Mouse (Mus musculus): ENCODE results near the gene Ttc13.

The Ttc13 gene

DNA sequence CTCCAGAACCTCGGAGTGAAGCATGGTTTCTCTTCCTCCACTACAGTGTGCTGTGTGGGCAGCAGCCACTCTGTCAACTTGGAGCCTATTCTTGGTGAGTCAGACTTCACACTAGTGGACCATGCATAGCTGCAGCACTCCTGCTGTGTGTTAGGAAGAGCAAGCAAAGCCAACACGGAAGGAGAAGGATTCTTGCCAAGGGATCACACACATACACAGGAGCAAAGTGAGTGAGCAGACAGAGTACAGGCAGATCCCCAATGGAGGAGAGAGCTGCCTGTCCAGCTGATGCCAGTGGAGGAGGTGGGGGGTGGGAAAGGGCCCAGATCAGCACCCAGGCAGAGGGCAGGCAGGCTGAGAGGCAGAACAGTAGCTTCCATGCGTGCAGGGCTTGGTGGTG lies 19.6 kb downstream of the Ttc13 start:
- peak; percentile 23 for DNase-seq

DNA sequence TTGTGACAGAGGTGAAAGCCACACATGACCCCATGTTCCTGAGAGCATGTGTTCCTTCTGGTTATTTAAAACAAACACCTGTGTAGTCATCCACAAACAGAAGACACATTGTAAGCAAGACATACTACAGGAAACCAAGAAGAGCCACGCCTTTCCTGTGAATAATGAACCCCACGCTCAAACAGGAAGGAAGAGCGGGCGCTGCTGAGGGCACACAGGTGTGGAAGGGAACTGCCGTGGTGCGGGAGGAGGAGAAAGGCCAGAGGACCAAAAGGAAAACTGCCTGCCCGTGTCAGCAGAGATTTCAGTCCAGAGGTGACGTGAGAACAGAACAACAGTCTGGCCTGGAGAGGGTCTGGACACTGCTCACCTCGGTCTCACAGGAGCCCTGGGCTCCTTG lies 20.8 kb downstream of the Ttc13 start:
- peak; percentile 87 for DNase-seq

DNA sequence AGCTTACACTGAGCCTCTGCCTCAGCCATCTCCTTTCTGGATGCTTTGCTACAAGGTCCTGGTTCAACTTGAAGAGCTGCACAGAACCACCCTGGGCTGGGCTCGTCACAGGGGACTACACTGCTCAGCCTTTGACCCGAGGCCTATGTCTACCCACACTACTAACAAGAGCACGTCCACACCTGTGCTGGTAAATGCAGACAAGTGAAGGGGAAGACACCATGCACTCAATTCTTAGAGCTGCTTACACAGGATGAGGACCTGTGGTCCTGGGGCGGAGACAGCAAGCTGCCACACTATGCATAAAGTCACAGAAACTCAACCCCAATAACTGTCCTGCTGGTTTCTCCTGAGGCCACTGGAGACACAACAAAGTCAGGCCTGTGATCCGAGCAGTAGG lies 21.5 kb downstream of the Ttc13 start:
- peak; percentile 55 for DNase-seq

DNA sequence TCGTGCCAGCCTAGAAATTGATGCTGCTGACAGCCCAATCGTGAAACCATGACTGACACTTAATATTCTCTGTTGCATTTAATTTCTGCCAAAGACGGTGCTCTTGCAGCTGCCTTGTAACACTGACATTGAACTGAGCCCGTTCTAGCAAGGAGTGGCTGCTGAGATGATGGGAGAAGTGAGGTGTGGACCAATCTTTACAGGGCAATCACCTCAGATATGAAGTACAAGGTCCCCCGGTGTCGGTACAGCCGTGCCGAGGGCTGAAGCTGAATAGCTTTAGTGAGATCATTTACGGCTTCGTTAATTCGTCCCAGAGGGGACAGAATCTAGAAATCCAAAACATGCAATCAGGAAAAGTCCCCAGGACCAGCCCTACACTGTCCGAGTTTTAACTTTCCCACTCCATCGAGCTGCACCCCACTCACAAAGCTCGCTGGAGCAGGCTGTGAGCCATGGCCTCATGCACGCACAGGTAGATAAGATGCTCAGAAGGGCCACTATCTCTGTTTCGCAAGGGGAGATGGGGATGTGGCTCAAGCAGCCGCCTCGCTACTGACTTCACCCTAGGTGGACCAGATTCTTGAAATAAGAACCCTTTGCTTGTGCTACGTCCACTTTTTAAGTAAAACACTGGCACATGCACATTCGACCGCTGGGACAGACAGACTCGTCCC lies 26.2 kb downstream of the Ttc13 start:
- no peak for DNase-seq

DNA sequence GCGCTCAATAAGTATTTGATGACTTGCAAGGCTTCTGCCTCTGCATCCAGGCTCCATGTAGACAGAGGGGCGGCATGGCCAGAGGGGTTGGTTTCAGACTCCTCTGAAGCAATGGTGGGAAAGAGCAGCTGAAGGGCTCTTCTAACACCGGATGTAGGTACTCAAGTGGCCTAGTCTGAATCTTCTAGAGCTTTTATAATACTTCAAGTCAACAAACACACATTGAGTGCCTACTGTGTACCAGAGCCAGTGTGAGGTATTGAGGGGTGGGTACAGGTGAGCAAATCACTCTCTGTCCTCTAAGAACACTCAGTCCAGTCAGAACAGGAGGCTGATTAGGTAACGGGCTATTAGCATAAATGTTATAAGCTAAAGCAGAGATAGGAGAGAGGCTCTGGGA lies 30.1 kb downstream of the Ttc13 start:
- no peak for DNase-seq

DNA sequence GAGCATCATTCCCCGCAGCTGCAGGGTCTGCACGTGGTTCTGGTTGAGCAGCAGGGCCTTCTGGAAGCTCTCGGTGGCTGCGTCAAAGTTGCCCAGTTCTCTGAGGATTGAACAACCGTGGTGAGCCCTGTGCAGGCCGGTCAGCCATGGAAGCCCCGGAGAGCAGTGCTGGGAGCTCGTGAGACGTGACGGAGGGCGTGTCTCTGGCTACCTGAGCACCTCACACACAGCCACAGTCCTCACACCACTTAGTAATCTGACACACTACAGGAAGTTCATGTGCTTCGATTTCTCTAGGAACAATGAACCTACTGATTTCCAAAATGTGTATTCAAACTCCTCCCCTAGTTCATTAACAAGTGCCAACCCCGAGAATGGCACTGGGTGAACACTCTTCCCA lies 32.9 kb downstream of the Ttc13 start:
- DNase-seq, result no peak

DNA sequence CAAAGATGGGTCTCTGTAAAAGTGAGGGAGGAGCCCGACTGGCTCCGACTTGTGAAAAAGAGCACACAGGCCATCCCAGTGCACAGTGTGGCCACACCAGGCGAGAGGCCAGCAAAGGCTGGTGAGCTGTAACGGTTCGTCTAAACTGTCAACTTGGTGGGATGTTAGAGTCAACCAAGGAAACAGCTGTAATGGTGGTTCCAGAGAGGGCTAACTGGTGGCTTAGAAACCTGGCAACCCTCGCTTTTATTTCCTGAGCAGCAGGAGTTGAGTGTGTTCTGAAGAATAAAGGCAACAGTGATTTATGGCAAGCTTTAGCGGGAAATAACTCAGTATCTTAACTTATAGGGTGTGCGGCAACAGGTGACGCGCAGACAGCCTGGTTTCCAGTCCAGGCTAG lies 39.6 kb downstream of the Ttc13 start:
- no peak for DNase-seq

DNA sequence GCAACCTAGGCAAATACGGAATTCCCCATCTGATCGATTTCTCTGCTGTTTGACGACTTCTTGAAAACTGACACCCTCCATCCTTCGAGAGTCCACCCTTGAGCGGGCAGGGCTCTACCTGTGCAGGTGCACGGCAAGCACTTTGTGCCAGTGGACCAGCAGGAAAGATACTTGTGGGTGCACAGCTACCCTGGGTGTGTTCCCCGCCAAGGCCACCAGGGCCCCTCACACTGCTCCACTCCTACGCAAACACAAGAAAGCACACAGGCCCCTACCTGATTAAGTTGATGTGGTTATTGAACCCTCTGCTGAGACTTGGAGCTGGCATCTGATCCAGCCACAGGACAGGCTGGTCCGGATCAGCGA lies 40.0 kb downstream of the Ttc13 start:
- no peak for DNase-seq

DNA sequence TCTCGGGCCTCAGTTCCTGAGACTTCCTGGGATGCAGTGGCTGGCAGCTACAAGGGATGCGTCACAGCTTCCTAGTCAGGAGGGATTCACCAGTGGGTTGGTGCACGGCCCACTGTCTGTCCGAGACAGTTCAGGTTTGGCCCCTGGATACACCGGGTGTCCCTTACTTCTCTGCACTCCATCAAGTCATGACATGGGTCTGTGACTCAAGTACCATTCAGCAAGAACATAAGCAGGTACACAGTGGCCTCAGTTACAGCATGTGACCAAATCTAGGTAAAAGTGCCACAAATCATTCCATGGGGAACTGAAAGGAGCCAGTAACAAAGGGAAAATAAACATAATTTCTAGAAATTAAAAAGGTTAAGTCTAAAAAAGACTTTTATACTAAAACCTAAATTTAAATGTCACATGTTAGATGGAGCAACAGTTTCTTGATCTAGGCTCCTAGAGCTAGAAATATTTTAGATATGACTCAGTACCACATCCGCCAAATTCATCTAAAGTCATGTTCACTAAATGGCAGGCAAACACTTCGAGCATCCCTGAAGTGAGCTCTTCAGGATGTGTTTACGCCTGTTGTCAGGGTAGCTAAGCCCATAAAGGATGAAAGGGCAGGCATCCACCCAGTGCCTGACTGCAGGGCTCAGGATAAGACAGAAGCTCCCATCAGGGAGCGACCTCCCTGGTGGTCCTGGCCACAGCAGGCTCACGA lies 40.5 kb downstream of the Ttc13 start:
- no peak for DNase-seq

DNA sequence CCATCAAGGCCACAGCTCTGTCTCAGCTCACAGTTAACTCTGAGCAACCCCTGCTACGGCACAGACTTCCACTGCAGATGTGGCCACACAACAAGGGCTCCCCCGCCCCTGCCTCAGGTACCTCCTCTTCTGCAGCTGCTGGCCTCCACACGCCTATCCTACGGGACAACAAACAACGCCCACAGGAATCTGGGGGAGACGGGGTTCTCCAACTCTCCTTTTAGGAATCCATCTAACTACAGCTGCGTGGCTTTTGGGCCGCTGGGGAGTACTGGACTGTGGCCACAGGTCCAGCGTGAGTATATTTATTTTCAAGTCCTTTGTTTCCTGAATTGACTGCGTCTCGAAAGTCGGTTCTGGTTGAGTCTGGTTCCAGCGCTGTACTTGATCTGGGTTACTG lies 43.5 kb downstream of the Ttc13 start:
- DNase-seq, result no peak

DNA sequence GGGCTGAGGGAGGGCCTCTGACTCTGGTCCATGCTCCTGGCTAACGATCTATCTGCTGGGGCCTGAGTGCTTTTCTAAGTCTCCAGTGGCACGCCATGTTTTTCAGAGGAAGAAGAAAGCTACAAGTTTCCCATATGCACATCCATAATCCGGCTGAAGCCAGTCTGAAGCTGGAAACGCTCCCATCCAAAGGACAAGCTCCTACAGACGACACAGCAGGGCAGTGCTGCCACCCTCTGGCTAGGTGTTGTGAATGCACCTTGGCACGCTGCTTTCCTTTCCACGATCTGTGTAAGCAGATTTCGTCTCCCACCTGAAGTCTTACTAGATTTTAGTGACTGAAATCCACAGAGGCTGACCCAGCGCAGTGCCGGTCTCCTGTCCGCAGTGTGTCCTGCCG lies 44.3 kb downstream of the Ttc13 start:
- DNase-seq, result peak; percentile 60

DNA sequence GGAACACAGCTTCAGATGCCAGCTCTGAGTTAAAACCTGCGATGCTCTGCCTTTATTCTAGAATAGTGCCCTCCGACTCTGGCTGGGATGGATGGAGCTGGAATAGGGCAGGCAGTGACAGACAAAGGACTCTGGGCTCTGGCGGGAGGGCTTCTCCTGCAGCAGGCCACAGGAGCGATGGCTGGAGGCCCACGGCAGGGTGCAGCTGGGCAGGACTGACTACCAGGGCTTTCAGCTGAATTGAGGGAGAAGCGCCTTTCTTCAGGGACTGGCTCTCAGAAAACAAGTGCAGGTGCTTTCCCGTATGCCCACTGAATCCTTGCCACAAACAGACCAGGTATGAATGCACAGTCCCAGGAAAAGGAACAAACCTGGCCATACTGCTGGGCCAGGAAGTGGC lies 44.7 kb downstream of the Ttc13 start:
- DNase-seq, result no peak

DNA sequence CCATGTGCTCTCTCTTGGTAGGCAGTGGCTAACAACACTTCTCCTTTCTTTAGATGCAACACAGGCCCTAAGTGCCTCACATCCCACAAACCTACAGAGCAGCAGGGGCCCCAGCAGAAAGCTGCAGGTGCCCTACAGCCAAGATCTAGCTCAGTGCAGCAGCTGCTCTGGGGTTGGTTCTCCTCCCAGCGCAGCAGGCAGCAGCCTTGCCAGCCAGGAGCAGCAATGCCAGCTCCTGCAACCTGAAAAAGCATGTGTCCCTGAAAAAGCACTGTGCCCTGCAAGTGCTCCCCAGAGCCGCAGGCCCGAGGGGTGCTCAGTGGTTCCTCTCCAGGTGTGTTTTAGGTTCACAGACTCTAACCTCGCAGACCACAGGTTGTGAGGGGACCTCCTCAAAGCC lies 45.1 kb downstream of the Ttc13 start:
- DNase-seq, result no peak

DNA sequence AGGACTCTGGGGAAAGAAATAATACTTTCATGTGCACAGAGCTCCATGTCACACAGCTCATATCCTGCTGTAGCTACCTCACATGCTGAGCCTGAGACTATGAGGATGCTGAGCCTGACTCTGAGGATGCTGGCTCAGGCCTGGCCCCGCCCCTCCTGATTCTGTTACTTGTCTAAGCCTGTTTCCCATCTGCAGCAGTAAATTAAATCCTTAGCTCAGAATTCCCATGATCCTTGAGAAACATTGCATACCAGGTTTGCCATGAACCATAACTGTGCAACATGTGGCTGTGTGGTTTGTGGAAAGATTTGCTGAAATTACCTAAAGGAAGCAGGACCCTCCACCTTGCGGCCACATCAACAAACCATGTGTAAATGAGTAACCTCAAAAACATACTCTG lies 49.4 kb downstream of the Ttc13 start:
- no peak for DNase-seq

DNA sequence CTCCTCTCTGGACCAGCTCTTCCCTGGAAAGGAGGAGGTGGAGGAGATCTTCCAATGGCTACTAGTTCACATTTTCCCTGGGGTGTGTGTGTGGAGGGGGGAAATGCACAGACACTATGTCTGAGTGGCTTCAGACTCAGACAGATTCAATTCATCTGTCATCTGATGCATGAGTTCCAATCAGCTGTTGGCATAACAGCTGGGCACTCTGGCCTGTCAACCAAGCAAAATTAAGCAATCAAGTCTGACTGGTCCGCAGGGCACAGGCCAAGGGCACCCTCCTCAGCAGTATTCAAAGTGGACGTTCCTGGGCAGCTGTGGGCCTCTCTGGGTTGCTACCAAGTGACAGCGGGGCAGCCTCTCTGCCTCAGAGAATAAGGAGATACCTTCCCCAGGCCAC lies 53.0 kb downstream of the Ttc13 start:
- DNase-seq, result no peak

DNA sequence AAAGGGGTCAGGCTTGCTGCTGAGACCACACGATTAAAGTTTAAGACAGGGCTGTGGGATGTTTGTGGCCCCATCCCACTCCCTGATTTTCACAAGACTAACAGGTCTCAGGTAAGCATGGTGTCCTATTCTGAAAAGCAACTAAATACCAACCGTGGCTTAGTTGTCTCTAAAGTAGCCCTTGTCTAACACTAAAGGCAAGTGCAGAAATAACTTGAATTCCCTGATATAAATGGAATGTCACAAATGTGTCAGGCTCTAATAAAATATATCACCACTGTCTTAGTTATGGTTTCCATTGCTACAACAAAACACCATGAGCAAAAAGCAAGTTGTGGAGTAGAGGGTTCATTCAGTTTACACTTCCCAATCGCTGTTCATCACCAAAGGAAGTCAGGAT lies 57.4 kb downstream of the Ttc13 start:
- no peak for DNase-seq

DNA sequence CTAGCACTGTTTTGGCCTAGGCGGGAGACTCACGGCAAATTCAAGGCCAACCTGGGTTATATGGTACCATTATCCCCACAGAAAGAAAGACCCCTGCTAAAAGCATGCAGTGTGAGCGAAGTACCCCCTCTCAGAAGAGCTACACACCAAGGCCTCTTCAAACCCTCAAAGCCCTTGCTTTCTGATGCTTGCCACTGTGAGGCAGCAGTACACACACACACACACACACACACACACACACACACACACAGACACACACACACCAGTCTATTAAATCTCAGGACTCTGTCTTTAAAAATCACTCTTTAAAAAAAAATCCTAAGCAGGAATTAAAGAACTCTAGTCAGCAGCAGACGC lies 57.9 kb downstream of the Ttc13 start:
- DNase-seq, result no peak

DNA sequence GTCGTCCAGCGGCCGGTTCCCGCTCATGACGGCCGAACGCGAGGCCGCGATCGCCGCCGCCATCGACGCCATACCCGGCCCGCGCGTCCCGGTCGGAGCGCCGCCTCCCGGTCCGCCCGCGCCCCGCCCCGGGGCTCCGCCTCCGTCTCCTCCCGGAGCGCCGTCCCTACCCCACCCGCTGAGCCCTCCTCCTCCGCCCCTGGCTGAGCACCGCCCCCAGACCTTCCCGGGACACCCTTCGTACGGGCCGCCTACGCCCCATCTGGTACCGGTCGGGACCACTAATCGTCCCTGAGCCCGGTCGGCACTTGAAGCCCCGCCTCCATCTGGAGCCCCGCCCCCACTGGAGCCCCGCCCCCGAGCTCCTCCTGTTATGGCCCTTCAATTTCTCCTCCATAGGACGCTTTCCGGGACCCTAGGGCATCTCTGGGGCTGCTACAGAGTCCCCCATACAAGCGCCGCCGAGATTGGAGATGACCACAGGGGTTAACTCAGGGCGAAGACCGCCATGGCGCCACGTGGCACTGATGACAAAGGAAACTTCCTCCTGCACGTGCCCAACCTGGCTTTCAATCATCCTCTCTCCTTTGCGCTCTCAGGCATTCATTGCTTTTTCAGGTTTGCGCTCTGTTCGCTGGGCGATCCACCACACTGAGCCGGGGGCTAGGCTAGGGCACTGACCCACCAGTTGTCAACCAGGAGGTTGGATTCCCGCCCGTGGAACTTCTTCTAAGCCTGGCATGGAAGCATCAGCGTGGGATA lies 58.5 kb downstream of the Ttc13 start, which contains the start of gene 2310022B05Rik:
2310022B05Rik (minus strand) TSS at position 258 of the 762 bp plus-strand sequence.
- DNase-seq, result peak; percentile 75

DNA sequence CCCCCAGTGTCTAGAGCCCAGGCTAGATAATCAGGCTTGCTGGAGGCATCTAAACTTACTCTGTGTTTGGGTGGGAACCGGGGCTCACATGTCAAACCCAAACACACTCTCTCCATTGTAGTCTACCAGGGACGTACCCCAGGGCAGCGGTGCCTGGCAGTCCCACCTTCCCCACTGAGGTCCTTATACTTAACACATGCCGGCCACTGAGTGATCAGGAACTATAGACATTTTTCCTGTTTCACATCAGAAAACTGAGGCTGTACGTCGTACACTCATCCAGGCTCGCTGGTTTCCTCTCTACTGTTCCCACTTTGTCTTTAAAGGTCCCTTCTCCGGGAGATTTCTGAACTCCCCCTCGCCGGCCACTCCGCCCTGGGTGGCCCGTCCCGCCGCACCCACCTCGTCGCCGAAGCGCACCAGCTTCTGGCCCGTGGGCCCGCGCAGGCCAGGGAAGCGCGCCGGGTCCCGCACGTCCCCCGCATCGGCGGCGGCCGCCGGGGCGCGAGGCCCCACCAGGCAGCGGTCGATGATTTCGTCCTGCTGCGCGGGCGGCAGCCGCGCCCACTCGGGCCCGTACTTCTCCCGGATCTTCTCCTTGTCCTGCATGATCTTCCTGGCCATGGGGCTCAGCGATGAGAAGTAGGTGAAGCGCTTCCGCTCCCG lies 59.2 kb downstream of the Ttc13 start:
- peak; percentile 9 for DNase-seq

DNA sequence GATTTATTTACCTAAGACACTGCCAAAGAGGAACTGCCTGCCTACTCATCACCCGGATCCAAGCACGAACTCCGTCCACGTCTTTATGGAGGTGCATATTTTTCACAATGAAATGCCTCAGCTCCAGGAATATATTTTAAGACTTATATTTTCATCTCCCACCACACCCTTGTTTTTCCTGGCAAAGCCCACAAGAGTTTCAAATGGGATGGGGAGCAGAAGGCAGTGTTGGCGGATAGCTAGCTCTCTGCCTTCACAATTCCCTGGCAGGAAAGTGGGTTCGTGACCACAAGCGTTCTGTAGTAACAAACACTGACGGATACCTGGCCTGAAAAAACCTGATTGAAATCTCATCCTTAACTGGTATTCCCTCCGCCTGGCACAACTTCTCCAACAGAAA lies 60.0 kb downstream of the Ttc13 start:
- DNase-seq, result no peak

DNA sequence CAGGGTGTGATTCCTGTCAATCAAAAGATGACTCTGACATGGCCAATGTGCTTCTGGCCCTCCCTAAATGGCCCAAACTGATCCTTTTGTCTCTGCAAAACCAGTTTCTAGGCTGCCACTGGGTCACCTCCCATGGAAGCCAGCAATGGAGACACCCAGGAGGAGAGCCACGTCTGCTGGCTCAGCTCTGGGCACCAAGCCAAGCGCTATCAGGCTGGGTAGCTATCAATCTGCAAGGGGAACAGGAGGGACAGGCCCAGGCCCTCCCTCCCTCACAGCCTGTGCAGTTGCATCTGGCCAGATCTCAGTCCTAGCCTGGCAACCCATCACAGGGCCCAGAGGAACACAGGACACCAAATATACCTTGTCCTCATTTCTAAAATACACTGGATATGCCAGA lies 63.4 kb downstream of the Ttc13 start:
- no peak for DNase-seq

DNA sequence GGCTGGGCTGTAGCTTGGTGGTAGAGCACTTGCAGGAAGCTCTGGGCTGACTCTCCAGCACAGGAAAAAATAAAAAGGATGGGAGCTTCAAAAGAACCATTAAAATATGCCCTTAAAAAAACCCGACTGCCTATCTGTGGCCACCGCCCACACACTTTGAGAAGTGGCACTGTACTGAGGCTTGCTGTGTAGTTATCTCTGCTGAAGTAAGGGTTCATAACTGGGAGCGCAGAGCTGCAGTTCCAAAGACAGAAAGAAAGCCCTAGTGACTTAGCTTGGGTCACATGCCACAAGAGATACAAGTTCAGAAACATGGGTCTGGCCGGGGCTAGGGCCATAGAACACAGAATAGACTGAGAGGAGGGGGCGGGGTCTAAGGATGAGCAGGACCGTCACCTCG lies 63.8 kb downstream of the Ttc13 start:
- DNase-seq, result no peak

DNA sequence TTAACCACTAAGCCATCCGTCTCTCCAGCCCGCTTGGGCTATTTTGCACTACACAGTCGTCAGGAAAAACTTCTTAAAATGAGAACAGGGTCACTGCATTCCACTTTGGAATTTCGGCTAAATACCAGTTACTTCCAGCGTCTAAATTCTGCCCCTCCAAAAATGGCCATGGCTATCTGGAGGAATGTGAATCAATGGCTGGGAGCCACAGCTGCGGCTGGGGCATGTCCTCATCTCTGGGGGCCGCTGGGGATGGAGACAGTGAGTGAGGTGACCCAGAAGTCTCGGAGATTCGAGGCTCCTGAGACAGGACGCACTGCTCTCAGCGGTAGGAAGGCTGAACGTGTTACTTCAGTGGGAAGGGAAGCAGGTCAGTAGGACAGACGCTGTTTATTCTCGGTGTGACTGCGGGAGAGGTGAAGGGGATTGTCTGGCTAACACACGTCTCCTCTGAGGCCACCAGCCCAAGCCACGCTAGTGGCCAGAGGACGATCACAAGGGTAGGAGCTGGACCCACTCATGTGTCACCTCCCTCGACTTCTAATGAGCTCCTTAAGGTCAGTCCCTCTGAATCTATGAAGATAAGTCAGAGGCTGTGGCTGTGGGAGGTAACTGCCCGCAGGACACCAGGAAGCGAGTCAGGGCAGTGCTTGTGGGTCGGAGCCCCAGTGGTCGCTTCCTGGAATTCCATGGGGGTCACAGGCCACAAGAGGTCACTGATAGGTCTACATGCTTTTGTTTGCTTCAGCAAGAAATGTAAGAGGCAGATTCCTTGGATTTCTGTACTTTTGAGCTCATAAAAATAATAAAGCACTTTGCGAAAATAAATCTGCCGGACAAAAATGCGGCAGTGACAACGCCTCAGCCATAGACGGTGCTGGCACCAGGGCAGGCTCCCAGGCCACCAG lies 68.0 kb downstream of the Ttc13 start:
- DNase-seq, result no peak
